Mouse (Mus musculus) frontal cortex, adult (tissue): Measurements from ENCODE around the gene Tspyl3.
"Not testable (repeated sequence)": the region's sequence is repeated elsewhere in the genome, so short reads cannot be mapped to it uniquely, and the experiment has no call there.

Experiments used
- ATAC-seq: cut with Nextera tagmentation; 2 replicates; pipeline ENCODE4 v1.9.2; 2017; ENCODE audit warnings: mild to moderate bottlenecking, moderate library complexity, mixed read lengths; ENCODE audit not compliant: low TSS enrichment

Tspyl3 gene

DNA sequence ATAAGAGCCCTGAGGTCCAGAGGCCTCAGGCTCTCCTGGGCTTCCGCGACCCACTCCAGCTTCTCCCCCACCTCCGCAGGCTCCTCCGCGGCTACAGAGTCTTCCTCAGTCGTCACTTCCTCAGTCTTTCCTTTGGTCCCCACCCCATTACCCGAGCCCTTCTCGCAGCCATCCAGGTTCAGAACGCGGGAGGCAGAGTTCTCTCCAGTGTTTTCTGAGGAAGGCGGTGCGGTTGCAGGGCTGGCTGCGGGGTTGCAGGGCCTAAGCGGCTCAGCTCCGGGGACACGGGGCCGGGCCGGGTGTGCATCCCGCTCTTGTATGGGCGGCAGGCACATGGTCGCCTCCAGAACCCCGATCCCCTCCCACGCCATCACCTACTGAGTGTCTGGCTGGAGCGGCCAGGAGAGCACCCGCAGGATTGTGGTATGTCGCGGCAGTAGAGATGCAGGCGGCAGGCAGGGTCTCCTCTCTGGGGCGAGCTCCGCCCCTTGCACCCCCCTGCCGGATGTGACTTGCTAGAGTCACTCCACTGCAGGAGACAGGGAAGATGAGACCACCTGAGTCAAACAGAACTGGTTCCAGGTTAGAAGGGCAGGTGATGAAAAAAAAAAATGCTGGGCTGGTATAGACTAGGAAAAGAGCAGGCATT, at the start of gene Tspyl3:
TSS of gene Tspyl3 (minus strand) at position 496 of the 649 bp plus-strand sequence.
- peak; percentile 81 for ATAC-seq

GRCm38 (mm10) chr2:153274919-153275247, 49.6 kb upstream of the Tspyl3 start:
- no peak for ATAC-seq

GRCm38 (mm10) chr2:153274200-153274918, 49.1 kb upstream of the Tspyl3 start:
- ATAC-seq: not testable (repeated sequence)

GRCm38 (mm10) chr2:153270231-153270915, 45.1 kb upstream of the Tspyl3 start:
- ATAC-seq: not testable (repeated sequence)

DNA sequence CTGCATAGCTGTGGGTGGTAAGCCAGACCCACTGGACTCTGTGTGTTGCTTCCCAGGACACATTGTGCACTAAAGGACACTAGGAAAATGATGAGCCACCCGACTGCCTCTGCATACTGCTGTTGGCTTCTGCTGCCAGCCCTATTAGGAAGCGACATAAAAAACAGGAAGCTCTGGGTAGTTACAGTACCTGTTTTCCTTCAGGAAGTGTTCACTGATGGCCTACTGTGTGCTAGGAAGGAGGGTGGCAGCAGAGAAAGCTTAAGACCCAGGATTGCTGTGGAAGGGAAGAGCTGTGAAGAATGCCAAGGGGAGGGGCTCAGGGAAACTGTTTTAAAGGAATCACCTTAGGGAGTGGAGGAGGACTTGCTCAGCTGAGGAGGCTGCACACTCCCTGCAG, 42.1 kb upstream of the Tspyl3 start:
- ATAC-seq: no peak

GRCm38 (mm10) chr2:153263053-153263452, 37.8 kb upstream of the Tspyl3 start:
- no peak for ATAC-seq

- ATAC-seq: no peak
These were observed 34.8 kb upstream of the Tspyl3 start for GRCm38 (mm10) chr2:153259864-153260674.

GRCm38 (mm10) chr2:153259030-153259863, 34.0 kb upstream of the Tspyl3 start:
- ATAC-seq: no peak

- no peak for ATAC-seq
These were observed 31.4 kb upstream of the Tspyl3 start for GRCm38 (mm10) chr2:153256604-153257003.

- no peak for ATAC-seq
These were observed 24.5 kb upstream of the Tspyl3 start for GRCm38 (mm10) chr2:153249751-153250150.

GRCm38 (mm10) chr2:153242156-153242555, 16.9 kb upstream of the Tspyl3 start:
- no peak for ATAC-seq

DNA sequence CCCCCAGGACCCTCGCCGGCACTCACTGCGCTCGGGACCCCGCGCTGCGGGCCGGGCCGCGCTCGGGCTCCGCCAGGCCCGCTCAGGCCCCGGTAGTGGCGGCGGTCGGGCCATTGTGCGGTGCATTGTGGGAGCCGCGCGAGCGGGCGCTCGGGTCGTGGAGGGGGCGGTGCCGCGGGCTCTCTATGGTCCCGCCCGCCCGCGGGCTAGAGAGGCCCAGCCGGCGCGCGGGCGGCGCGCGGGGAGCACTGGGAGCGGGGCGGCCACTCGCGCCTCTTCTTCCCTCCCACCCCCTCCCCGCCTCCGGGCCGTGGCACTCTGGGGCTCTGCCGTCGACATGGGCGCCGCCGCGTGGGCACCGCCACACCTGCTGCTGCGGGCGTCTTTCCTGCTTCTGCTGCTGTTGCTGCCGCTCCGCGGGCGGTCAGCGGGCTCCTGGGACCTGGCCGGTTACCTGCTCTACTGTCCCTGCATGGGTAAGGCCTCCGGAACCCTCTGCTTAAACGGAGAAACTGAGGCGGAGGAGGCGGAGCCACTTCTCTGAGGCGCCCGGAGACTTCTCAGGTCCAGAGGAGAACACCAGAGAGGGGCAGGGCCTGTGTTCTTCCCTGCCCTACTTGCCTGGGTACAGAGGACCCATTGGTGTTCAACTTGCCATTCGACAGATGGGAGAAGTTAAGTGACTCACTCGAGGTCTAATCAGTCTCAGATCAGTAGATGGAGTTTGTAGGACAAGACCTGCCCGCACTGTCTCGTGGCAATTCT, 16.2 kb upstream of the Tspyl3 start, which contains the start of the genes Plagl2 and Pofut1:
TSS of gene Plagl2 (minus strand) at position 177 of the 765 bp plus-strand sequence.
TSS of gene Pofut1 (plus strand) at position 284 of the 765 bp plus-strand sequence.
- peak; percentile 90 for ATAC-seq

DNA sequence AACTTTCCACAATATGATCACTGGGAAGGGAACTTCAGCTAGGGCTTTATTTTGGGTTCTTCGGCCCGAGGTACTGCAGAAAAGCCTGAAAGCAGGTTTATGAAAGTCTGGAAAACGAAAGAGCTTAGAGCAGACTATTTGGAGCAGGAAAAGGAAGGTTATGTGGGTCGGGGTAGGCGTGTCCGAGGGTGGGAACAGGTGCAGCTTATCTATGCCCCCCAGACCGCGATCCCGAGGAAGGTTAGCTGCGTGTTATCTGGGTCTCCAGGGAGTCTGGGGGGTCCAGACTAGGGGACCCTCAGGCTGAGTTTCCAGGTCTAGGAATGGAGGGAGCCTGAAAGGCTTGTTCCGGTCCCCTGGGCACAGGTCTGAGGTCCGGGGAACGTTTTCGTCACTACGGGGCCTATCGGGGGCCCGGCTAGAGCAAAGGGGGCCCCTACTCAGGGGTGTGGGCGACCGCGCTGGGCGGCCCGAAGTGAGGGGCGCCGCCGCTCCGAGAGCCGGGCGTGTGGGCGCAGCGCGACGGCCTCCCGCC, 15.5 kb upstream of the Tspyl3 start:
- peak; percentile 13 for ATAC-seq

DNA sequence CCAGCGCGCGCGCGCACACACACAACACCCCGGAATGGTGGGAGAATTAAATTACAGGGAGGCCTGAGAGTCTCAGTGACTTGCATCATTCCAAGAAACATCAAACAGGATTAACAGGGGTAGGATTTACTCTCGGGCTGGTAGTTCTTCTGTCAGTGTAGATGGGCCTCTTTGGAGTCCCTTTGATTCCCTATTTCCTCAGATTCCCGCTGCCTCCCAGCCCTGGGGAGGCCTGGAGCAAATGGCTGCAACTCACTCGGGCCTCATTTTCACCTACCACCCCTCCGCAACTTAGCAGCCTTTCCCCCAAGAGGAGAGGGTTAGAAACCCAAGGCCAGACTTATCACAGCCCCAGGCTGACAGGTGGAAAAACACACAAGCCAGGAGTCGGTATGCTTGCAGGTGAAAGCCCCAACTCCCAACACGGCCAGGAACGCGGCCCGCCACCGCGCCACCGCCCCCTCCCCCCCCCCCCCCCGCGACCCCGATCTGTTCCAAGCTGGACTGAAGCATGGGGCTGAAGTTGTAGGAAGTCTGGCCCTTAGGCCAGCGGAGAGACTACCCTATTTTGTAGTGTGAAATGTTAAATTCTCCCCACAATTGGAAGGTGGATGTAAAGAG, 14.7 kb upstream of the Tspyl3 start:
- ATAC-seq: no peak

GRCm38 (mm10) chr2:153239021-153239859, 14.0 kb upstream of the Tspyl3 start:
- ATAC-seq: no peak

- ATAC-seq: no peak
These were observed 13.2 kb upstream of the Tspyl3 start for GRCm38 (mm10) chr2:153238406-153238805.

DNA sequence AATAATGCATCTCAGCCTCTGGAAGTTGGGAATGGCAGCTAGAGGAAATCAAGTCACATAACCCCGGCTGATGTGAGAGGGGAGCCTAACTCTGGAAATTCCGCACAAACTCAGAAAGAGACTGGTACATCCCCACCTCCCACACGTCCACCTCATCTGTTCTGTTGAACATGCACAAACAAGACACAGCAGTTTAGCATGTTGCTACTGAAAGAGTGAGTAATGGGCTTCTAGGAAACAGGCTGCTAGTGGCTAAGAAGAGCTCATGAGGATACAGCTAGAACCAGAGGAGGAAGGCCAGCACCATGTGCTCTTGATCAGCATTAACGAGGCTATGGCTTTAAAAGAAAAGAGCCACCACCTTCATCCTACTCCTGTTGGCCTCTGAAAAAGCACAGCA, 12.7 kb upstream of the Tspyl3 start:
- no peak for ATAC-seq

DNA sequence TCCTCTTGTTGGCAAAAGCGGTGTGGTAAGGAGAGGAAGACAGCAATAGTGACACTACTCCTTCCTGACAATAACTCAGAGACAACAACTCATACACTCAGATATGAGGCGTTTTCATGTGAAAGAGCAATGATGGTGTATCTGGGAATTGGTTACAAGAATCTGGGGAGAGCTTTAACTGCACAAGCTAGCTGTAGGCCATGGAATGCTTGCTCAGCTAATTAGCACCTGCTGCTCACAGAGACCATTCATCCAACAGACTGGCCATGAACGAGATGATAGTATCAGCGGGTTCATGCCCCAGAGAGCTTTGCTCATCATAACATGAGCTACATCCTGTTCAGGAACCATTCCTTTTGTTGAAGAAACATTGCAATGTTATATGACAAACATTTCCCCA, 12.0 kb upstream of the Tspyl3 start:
- ATAC-seq: no peak

GRCm38 (mm10) chr2:153228523-153228922, 3.3 kb upstream of the Tspyl3 start:
- ATAC-seq: no peak
